Mouse (Mus musculus) stomach, postnatal 0 days (tissue): Measurements from ENCODE around the gene Prmt1. TPM values are rescaled to one million over a fixed set of nuclear protein-coding genes. Genes with fewer than 3 reads are reported as not detected.
"Not testable (repeated sequence)": the region's sequence is repeated elsewhere in the genome, so short reads cannot be mapped to it uniquely, and the experiment has no call there.

ENCODE experiments used
- ATAC-seq: fragments of 200-750 bp; cut with Nextera tagmentation; 2 replicates; pipeline ENCODE4 v1.8.0; 2017; ENCODE audit not compliant: low FRiP score, low TSS enrichment
- DNase-seq: peaks from one replicate; pipeline ENCODE4 v3.0.0-alpha.2; 2016; ENCODE audit warnings: low spot score
- H3K27ac ChIP-seq: fragments of 300-500 bp; sonication (generic); replicated peaks from 2 replicates; pipeline ENCODE4 v1.5.1; 2014; ENCODE audit warnings: mild to moderate bottlenecking, control low read depth
- H3K27me3 ChIP-seq: fragments of 300-500 bp; sonication (generic); 2 replicates; pipeline ENCODE4 v1.6.1; 2014; ENCODE audit warnings: low read length; ENCODE audit not compliant: control insufficient read depth, insufficient read depth
- H3K36me3 ChIP-seq: fragments of 300-500 bp; sonication (generic); 2 replicates; pipeline ENCODE4 v1.6.1; 2014; ENCODE audit warnings: low read length, mixed read lengths; ENCODE audit not compliant: control insufficient read depth, insufficient read depth
- H3K4me1 ChIP-seq: fragments of 300-500 bp; sonication (generic); replicated peaks from 2 replicates; pipeline ENCODE4 v1.6.1; 2014; ENCODE audit warnings: antibody characterized with exemption; ENCODE audit not compliant: control insufficient read depth, insufficient read depth
- H3K4me2 ChIP-seq: fragments of 300-500 bp; sonication (generic); replicated peaks from 2 replicates; pipeline ENCODE4 v1.6.1; 2014; ENCODE audit warnings: low read depth, mild to moderate bottlenecking, control low read depth, moderate library complexity
- H3K4me3 ChIP-seq: fragments of 300-500 bp; sonication (generic); 2 replicates; pipeline ENCODE4 v1.5.1; 2014; ENCODE audit warnings: low read depth, low read length, control low read depth
- H3K9ac ChIP-seq: fragments of 300-500 bp; sonication (generic); 2 replicates; pipeline ENCODE4 v1.6.1; 2014; ENCODE audit warnings: mild to moderate bottlenecking, low read length, control low read depth, mixed read lengths
- H3K9me3 ChIP-seq: fragments of 300-500 bp; sonication (generic); 2 replicates; pipeline ENCODE4 v1.6.1; 2016; ENCODE audit warnings: low read length; ENCODE audit not compliant: control insufficient read depth
- CTCF ChIP-seq: IDR thresholded peaks from 2 replicates; pipeline ENCODE4 v1.5.1; 2016; ENCODE audit warnings: antibody characterized with exemption, low read depth, mild to moderate bottlenecking, moderate library complexity
- EP300 ChIP-seq: optimal IDR thresholded peaks from 2 replicates; pipeline ENCODE3; 2016; ENCODE audit warnings: antibody characterized with exemption
- WGBS: fragments of 180-500 bp; shearing (Covaris S2); extraction: QIAGEN DNeasy Blood & Tissue Kit; methylation state at CpG from one replicate; pipeline ENCODE4 v1.1.7; 2014; 5-methylcytosine and 5-hydroxymethylcytosine counted together
- polyA plus RNA-seq: library from polyadenylated mRNA; unstranded; fragments of >200 nt; fragmentation: Nextera tagmentation; extraction: Ambion mirVana; gene quantifications from 2 replicates; pipeline ENCODE4 v1.2.1, GENCODE M21; 2015

Gene Prmt1
- polyA plus RNA-seq, 1 experiment from 2014 or later: 185 TPM

DNA sequence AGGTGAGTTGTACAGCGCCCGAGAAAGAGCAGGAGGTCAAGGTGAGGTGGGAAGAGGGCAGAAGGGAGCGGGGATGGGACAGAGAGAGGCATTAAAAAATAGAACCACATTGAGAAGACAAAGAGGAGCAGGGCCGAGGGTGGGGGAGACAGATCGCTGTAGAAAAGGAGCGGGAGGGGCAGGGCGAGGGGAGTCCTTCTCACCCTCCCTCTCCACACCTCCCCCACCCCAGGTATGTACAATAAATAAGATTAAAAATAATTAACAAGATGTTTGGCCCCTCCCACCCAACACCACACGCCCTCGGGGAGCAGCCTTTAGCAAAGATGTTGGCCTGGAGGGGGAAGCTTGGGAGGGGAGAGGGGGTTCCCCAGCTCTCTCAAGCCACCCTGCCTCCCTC is 41.4 kb upstream of the Prmt1 start:
- 78% methylated on average over 9 of the region's 9 CpGs for WGBS
- Histone ChIP-seq H3K27ac (no peak overlapping the region), H3K4me2 (no peak overlapping the region), H3K27me3 (no peaks in the 10 kb centered on the region), H3K4me3 (no peak overlapping the region), H3K9ac (no peak overlapping the region), H3K4me1 (no peaks in the 10 kb centered on the region), H3K9me3 (no peaks in the 10 kb centered on the region), H3K36me3 (peaks cover 33% of the 10 kb centered on the region)
- no peak for TF ChIP-seq EP300
- TF ChIP-seq CTCF: no peak
- ATAC-seq: no peak
- no peak for DNase-seq

DNA sequence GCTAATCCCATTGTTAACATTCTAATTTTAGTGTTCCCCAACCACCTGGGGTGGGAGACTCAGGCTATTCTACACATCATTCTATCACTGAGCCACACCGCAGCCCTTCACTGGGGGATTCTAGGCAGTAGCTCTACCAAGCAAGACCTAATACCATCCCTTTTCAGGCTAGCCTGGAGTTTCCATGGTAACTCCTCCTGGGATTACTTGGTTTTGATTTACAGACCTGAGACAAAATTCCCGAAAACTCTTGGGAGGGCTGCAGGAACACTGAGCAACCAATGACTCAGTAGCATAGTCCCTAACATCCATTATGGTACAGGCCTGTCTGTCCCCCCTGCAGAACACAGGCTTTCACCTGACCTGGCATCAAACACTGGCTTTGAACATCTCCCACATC is 39.9 kb upstream of the Prmt1 start:
- Histone ChIP-seq H3K9ac (no peak overlapping the region), H3K36me3 (peaks cover 29% of the 10 kb centered on the region), H3K27ac (peak overlapping the region; percentile 69), H3K9me3 (no peaks in the 10 kb centered on the region), H3K27me3 (no peaks in the 10 kb centered on the region), H3K4me2 (no peak overlapping the region), H3K4me1 (no peaks in the 10 kb centered on the region), H3K4me3 (no peak overlapping the region)
- ATAC-seq (no peak), DNase-seq (no peak)
- TF ChIP-seq EP300 (no peak), CTCF (no peak)
- 60% methylated on average over 2 of the region's 2 CpGs for WGBS

DNA sequence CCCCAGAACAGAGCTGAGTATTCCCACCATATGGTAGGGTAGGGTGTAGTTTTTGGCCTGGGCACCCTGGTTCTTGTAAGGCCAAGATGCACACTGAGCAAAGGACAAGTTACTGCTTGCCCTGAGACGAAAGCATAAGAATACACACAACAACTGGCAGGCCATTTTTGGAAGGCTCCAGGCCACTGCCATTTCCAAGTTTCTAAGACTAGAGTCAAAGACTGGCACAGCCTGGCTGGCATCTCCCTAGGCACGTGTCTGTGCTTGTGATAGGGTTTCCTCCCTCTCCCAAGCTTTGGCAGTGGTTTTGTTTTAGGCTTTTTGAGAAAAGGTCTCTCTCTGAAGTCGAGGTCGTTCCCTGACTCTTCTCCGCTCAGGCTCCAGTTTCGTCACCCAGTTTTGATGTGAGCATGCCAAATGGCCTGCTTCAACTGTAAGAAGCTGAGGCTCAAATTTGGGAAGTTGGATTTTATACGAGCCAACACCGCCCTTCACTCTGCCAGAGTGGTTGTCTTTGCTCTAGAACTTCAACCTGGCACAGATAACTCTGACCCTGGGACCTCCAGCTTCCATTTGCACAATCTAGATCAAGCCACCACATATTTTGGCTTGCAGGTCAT is 39.3 kb upstream of the Prmt1 start:
- H3K4me1 ChIP-seq: no peaks in the 10 kb centered on the region
- no peaks in the 10 kb centered on the region for H3K9me3 ChIP-seq
- ATAC-seq: no peak; the same call in 1 of the 2 replicates
- H3K4me2 ChIP-seq: no peak overlapping the region
- H3K4me3 ChIP-seq: no peak overlapping the region
- TF ChIP-seq CTCF (no peak), EP300 (no peak)
- DNase-seq: no peak
- H3K27ac ChIP-seq: peak overlapping the region; percentile 69
- H3K36me3 ChIP-seq: peaks cover 24% of the 10 kb centered on the region
- 54% methylated on average over 8 of the region's 8 CpGs for WGBS
- no peak overlapping the region for H3K9ac ChIP-seq
- no peaks in the 10 kb centered on the region for H3K27me3 ChIP-seq

DNA sequence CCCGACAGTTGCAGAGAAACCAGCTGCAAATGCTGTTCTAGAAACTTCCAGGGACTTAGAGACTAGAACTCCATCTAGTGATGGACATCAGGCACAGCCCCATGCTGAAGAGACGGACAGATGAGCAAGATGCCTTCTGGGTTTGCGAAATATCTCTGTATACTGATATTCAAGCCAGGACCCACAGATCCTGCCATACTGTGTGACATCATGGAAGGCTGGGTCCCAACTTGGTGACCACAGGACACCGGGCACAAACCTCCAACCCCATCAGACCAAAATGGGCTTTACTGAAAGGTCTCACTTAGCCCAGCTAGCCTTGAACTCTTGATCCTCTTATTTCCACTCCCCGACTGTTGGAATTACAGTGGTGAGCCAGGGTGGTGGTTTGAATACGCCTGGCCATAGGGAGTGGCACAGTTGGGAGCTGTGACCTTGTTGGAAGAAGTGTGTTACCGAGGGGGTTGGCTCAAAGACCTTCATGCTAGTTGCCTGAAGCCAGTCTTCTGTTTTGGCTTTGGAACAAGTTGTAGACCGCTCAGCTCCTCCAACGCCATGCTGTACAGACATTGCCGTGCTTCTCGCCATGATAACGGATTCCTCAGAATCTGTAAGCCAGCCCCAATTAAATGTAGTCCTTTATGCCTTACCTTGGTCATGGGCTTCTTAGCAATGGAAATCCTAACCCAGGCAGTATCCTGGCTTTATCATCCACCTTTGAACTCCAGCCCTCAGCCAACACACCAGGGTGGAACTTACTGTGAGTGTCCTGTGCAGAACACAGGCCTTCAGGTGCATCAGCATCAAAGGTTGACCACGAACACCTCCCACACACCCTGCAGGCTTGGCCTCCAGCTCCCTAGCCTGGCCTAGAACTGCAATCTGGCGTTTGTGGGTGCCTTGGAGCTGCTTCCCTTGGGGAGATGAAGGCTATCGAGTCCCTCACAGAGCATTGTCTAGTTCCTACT is 38.2 kb upstream of the Prmt1 start:
- Histone ChIP-seq H3K4me3 (no peak overlapping the region), H3K9ac (no peak overlapping the region), H3K4me2 (no peak overlapping the region), H3K27me3 (no peaks in the 10 kb centered on the region), H3K9me3 (no peaks in the 10 kb centered on the region), H3K27ac (peak overlapping the region; percentile 63; the same call in 1 of the 2 replicates), H3K4me1 (no peaks in the 10 kb centered on the region), H3K36me3 (peaks cover 14% of the 10 kb centered on the region)
- no peak for ATAC-seq
- peak; percentile 13 for DNase-seq
- TF ChIP-seq CTCF (0 out of 2 replicates have a peak, but pooled peaks have one; percentile 10), EP300 (no peak)
- 77% methylated on average over 15 of the region's 15 CpGs for WGBS

DNA sequence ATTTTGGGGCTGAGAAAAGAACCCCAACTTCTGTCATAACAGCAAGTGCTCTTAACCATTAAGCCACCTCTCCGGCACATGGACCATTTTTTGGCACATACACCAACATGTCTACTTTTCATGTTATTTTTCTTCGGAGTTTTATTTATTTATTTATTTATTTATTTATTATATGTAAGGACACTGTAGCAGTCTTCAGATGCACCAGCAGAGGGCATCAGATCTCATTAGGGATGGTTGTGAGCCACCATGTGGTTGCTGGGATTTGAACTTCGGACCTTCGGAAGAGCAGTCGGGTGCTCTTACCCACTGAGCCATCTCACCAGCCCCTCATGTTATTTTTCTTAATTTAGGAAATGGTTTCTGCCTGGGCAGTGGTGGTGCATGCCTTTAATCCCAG is 37.3 kb upstream of the Prmt1 start:
- not testable (repeated sequence) for H3K4me3 ChIP-seq, H3K27ac ChIP-seq, ATAC-seq, H3K4me1 ChIP-seq, H3K9ac ChIP-seq, H3K9me3 ChIP-seq, H3K27me3 ChIP-seq, H3K4me2 ChIP-seq, H3K36me3 ChIP-seq
- WGBS: 81% methylated on average over 5 of the region's 5 CpGs
- TF ChIP-seq CTCF: peak; percentile 61
- peak; percentile 13 for DNase-seq

DNA sequence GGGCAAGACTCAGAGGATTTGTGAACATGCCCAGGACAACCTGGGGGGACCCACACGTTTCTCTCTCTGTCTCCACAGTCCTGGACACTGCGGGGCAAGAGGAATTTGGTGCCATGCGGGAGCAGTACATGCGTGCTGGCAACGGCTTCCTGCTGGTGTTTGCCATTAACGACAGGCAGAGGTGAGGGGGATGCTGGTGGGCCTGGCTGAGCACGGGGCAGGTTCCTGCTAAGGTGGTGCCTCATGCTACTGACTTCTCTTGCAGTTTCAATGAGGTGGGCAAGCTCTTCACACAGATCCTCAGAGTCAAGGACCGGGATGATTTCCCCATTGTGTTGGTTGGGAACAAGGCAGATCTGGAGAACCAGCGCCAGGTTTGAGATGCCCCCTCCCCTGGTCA is 33.9 kb upstream of the Prmt1 start:
- Histone ChIP-seq H3K27ac (no peak overlapping the region), H3K4me3 (no peak overlapping the region), H3K4me2 (no peak overlapping the region), H3K9me3 (no peaks in the 10 kb centered on the region), H3K27me3 (no peaks in the 10 kb centered on the region), H3K36me3 (no peaks in the 10 kb centered on the region), H3K9ac (0 out of 2 replicates have a peak overlapping the region, but pooled peaks have one; percentile 23), H3K4me1 (no peaks in the 10 kb centered on the region)
- TF ChIP-seq CTCF: no peak
- no peak for TF ChIP-seq EP300
- 76% methylated on average over 9 of the region's 9 CpGs for WGBS
- DNase-seq (peak; percentile 13), ATAC-seq (no peak)
